Mouse (Mus musculus) liver, embryonic 14.5 days (tissue): ENCODE data around the gene Ckmt2. TPM values are rescaled to one million over a fixed set of nuclear protein-coding genes. Genes with fewer than 3 reads are reported as not detected.

Experiments
- ATAC-seq: fragments of 200-750 bp; cut with Nextera tagmentation; 2 replicates; pipeline ENCODE4 v1.8.0; 2017; ENCODE audit warnings: moderate number of reproducible peaks, mild to moderate bottlenecking, moderate library complexity; ENCODE audit not compliant: insufficient read depth
- DNase-seq, 3 experiments: peaks; one replicate each; pipeline ENCODE4 v3.0.0-alpha.2; 2012 to 2013; ENCODE audit warnings: low read depth in 3 of 3, low spot score in 3 of 3
- H3K27ac ChIP-seq: fragments of 300-500 bp; sonication (generic); 2 replicates; pipeline ENCODE4 v1.5.1; 2014; ENCODE audit warnings: moderate library complexity, mild to moderate bottlenecking, control low read depth, inconsistent platforms
- H3K27me3 ChIP-seq: fragments of 300-500 bp; sonication (generic); 2 replicates; pipeline ENCODE4 v1.6.1; 2014; ENCODE audit warnings: mild to moderate bottlenecking, low read length, moderate library complexity; ENCODE audit not compliant: control insufficient read depth, insufficient read depth
- H3K36me3 ChIP-seq: fragments of 300-500 bp; sonication (generic); replicated peaks from 2 replicates; pipeline ENCODE4 v1.6.1; 2014; ENCODE audit warnings: low read depth; ENCODE audit not compliant: control insufficient read depth, insufficient read depth
- H3K4me1 ChIP-seq, 2 experiments: fragments of 200-500 bp in 1 of 2; fragments of 300-500 bp in 1 of 2; sonication (generic) in 1 of 2; replicated peaks; 2 replicates each; pipeline ENCODE4 v1.6.1; 2012 to 2014; ENCODE audit warnings: antibody characterized with exemption in 1 of 2, inconsistent platforms in 1 of 2, low read length in 1 of 2; ENCODE audit not compliant: control insufficient read depth in 2 of 2, insufficient read depth in 2 of 2
- H3K4me2 ChIP-seq: fragments of 300-500 bp; sonication (generic); 2 replicates; pipeline ENCODE4 v1.6.1; 2014; ENCODE audit warnings: low read depth, mild to moderate bottlenecking, control low read depth, moderate library complexity
- H3K4me3 ChIP-seq, 2 experiments: fragments of 200-500 bp in 1 of 2; fragments of 300-500 bp in 1 of 2; sonication (generic) in 1 of 2; 2 replicates each; pipeline ENCODE4 v1.5.1; 2012 to 2014; ENCODE audit warnings: low read depth in 2 of 2, low read length in 2 of 2, mild to moderate bottlenecking in 2 of 2, control low read depth in 1 of 2, inconsistent platforms in 1 of 2, moderate library complexity in 1 of 2; ENCODE audit not compliant: insufficient read depth in 1 of 2
- H3K9ac ChIP-seq: fragments of 300-500 bp; sonication (generic); replicated peaks from 2 replicates; pipeline ENCODE4 v1.6.1; 2014; ENCODE audit warnings: mild to moderate bottlenecking, control low read depth, moderate library complexity
- H3K9me3 ChIP-seq: fragments of 300-500 bp; sonication (generic); 2 replicates; pipeline ENCODE4 v1.6.1; 2016; ENCODE audit warnings: low read length, mixed read lengths; ENCODE audit not compliant: control insufficient read depth
- CTCF ChIP-seq: IDR thresholded peaks from 2 replicates; pipeline ENCODE4 v1.5.1; 2016; ENCODE audit warnings: antibody characterized with exemption, low read depth, control low read depth
- EP300 ChIP-seq: IDR thresholded peaks from 2 replicates; pipeline ENCODE4 v1.6.1; 2016; ENCODE audit warnings: antibody characterized with exemption, low read depth
- WGBS: fragments of 180-500 bp; shearing (Covaris S2); extraction: QIAGEN DNeasy Blood & Tissue Kit; methylation state at CpG from one replicate; pipeline ENCODE4 v1.1.7; 2014; ENCODE audit not compliant: insufficient replicate concordance; 5-methylcytosine and 5-hydroxymethylcytosine counted together
- polyA plus RNA-seq, 2 experiments: library from polyadenylated mRNA; depleted of rRNA in 1 of 2; stranded (reverse) in 1 of 2; unstranded in 1 of 2; fragments of >200 nt; fragmentation: Nextera tagmentation in 1 of 2; extraction: Ambion mirVana in 1 of 2; gene quantifications; 2 replicates each; pipeline versions ENCODE4 v1.2.1 to v1.2.3; 2012 to 2014

Gene Ckmt2
- polyA plus RNA-seq, 2 experiments, result not detected

- Histone ChIP-seq H3K9me3 (no peaks in the 10 kb centered on the region), H3K27ac (no peak overlapping the region)
Measured at GRCm38 (mm10) chr13:91881837-91882480, 5.3 kb upstream of the Ckmt2 start.

GRCm38 (mm10) chr13:91880256-91880655, 3.6 kb upstream of the Ckmt2 start:
- no peak for DNase-seq
- 66% methylated on average over 4 of the region's 4 CpGs for WGBS
- Histone ChIP-seq H3K36me3 (no peaks in the 10 kb centered on the region), H3K9ac (no peak overlapping the region), H3K9me3 (no peaks in the 10 kb centered on the region), H3K27ac (no peak overlapping the region), H3K27me3 (no peaks in the 10 kb centered on the region), H3K4me1 (no peaks in the 10 kb centered on the region), H3K4me3 (no peak overlapping the region), H3K4me2 (no peak overlapping the region)
- ATAC-seq, result no peak
- TF ChIP-seq EP300, result no peak
- TF ChIP-seq CTCF, result no peak

More at GRCm38 (mm10) chr13:91881837-91882480, 5.3 kb upstream of the Ckmt2 start:
- no peak overlapping the region for H3K4me3 ChIP-seq
- H3K4me1 ChIP-seq, result no peaks in the 10 kb centered on the region
- no peaks in the 10 kb centered on the region for H3K36me3 ChIP-seq
- ATAC-seq (no peak), DNase-seq (no peak)
- WGBS, result 48% methylated on average over 9 of the region's 9 CpGs
- H3K27me3 ChIP-seq, result no peaks in the 10 kb centered on the region
- no peak overlapping the region for H3K4me2 ChIP-seq
- TF ChIP-seq CTCF (peak; percentile 58), EP300 (no peak)
- H3K9ac ChIP-seq, result no peak overlapping the region

GRCm38 (mm10) chr13:91877996-91878395, 1.3 kb upstream of the Ckmt2 start:
- ATAC-seq (no peak), DNase-seq (no peak)
- no peaks in the 10 kb centered on the region for H3K36me3 ChIP-seq
- no peak overlapping the region for H3K4me2 ChIP-seq
- WGBS, result 59% methylated on average over 3 of the region's 3 CpGs
- no peaks in the 10 kb centered on the region for H3K27me3 ChIP-seq
- H3K27ac ChIP-seq, result no peak overlapping the region
- H3K4me1 ChIP-seq, result no peaks in the 10 kb centered on the region
- no peak overlapping the region for H3K9ac ChIP-seq
- no peaks in the 10 kb centered on the region for H3K9me3 ChIP-seq
- no peak for TF ChIP-seq EP300
- no peak for TF ChIP-seq CTCF
- no peak overlapping the region for H3K4me3 ChIP-seq

GRCm38 (mm10) chr13:91877350-91877749, 665 bp upstream of the Ckmt2 start:
- H3K9me3 ChIP-seq, result no peaks in the 10 kb centered on the region
- H3K9ac ChIP-seq, result no peak overlapping the region
- DNase-seq, result no peak
- H3K36me3 ChIP-seq, result no peaks in the 10 kb centered on the region
- H3K4me1 ChIP-seq, result no peaks in the 10 kb centered on the region
- no peak overlapping the region for H3K27ac ChIP-seq
- TF ChIP-seq EP300, result no peak
- TF ChIP-seq CTCF, result no peak
- no peaks in the 10 kb centered on the region for H3K27me3 ChIP-seq
- 56% methylated on average over 10 of the region's 10 CpGs for WGBS
- ATAC-seq, result no peak
- no peak overlapping the region for H3K4me2 ChIP-seq
- H3K4me3 ChIP-seq, result no peak overlapping the region

- Histone ChIP-seq H3K4me3 (no peak overlapping the region), H3K9ac (no peak overlapping the region), H3K36me3 (no peaks in the 10 kb centered on the region), H3K4me1 (no peaks in the 10 kb centered on the region), H3K27ac (no peak overlapping the region), H3K4me2 (no peak overlapping the region), H3K9me3 (no peaks in the 10 kb centered on the region), H3K27me3 (no peaks in the 10 kb centered on the region)
- TF ChIP-seq CTCF, result no peak
- no peak for TF ChIP-seq EP300
- no peak for DNase-seq
- 13% methylated on average over 2 of the region's 2 CpGs for WGBS
- ATAC-seq, result no peak
Measured at GRCm38 (mm10) chr13:91875581-91875980, 1.1 kb downstream of the Ckmt2 start.
